Comparison of ENCODE assay signal across 11 mouse cellular contexts in genomic region chr7:49045499-49046346, GRCm38 (mm10).
DNase-seq lines count a peak whose midpoint lies in the region; ATAC-seq and TF ChIP-seq lines count a peak whose summit lies in the region.
"Had no signal": no experiment of that assay in that cellular context is flagged by ENCODE, and none has a peak within 500 bp of the region (broad histone marks: within the 10 kb centered on the region; RNA-seq: fewer than 3 reads in every experiment).

No protein-coding gene starts in this region.

- H3K4me2 ChIP-seq in lung, postnatal 0 days (replicated peaks; ENCODE audit: low read depth, low read length): no peak overlapping the region
- no peak overlapping the region for H3K4me2 ChIP-seq in intestine, embryonic 16.5 days (ENCODE audit: low read depth, low read length)
- H3K4me2 ChIP-seq in kidney, embryonic 15.5 days: no peak overlapping the region
- H3K4me2 ChIP-seq in neural tube, embryonic 13.5 days: no peak overlapping the region
- H3K4me2 ChIP-seq: midbrain, embryonic 12.5 days; stomach, embryonic 15.5 days had no signal

- peak; percentile 76 for DNase-seq in lung, postnatal 0 days (ENCODE audit: low spot score)
- DNase-seq in lung, postnatal 25 days (ENCODE audit: low spot score): no peak
- DNase-seq in layer of hippocampus, postnatal 36 days: no peak
- no peak for DNase-seq in heart, embryonic 10.5 days (ENCODE audit: low spot score)
- DNase-seq: adrenal gland, postnatal 25 days had no signal

- H3K4me3 ChIP-seq in lung, postnatal 0 days (ENCODE audit: low read depth, low read length): no peak overlapping the region
- no peak overlapping the region for H3K4me3 ChIP-seq in intestine, embryonic 16.5 days (ENCODE audit: low read length)
- no peak overlapping the region for H3K4me3 ChIP-seq in kidney, embryonic 15.5 days (replicated peaks)
- no peak overlapping the region for H3K4me3 ChIP-seq in neural tube, embryonic 13.5 days
- H3K4me3 ChIP-seq in heart, embryonic 10.5 days: no peak overlapping the region
- H3K4me3 ChIP-seq: midbrain, embryonic 12.5 days; stomach, embryonic 15.5 days had no signal

- H3K36me3 ChIP-seq in lung, postnatal 0 days (ENCODE audit: insufficient read depth, low read length): no peaks in the 10 kb centered on the region
- no peaks in the 10 kb centered on the region for H3K36me3 ChIP-seq in intestine, embryonic 16.5 days (ENCODE audit: control insufficient read depth, insufficient read depth, low read length)
- H3K36me3 ChIP-seq in kidney, embryonic 15.5 days: no peaks in the 10 kb centered on the region
- no peaks in the 10 kb centered on the region for H3K36me3 ChIP-seq in neural tube, embryonic 13.5 days
- H3K36me3 ChIP-seq in heart, embryonic 10.5 days: no peaks in the 10 kb centered on the region
- H3K36me3 ChIP-seq: midbrain, embryonic 12.5 days; stomach, embryonic 15.5 days had no signal

- no peak for TF ChIP-seq CTCF in lung, postnatal 0 days (IDR thresholded peaks at IDR 0.05)

- peak; percentile 65 for ATAC-seq in lung, postnatal 0 days
- ATAC-seq in intestine, embryonic 16.5 days: peak; percentile 84
- ATAC-seq in kidney, embryonic 15.5 days (replicated peaks; ENCODE audit: low FRiP score): peak; percentile 71
- ATAC-seq in neural tube, embryonic 13.5 days (ENCODE audit: low read depth): peak; percentile 14

- H3K27ac ChIP-seq in lung, postnatal 0 days (ENCODE audit: low read length): peak overlapping the region; percentile 20; the same call in 1 of the 2 replicates
- H3K27ac ChIP-seq in intestine, embryonic 16.5 days (ENCODE audit: low read length): peak overlapping the region; percentile 33
- H3K27ac ChIP-seq in kidney, embryonic 15.5 days: peak overlapping the region; percentile 59
- peak overlapping the region; percentile 73 for H3K27ac ChIP-seq in neural tube, embryonic 13.5 days (replicated peaks)
- no peak overlapping the region for H3K27ac ChIP-seq in heart, embryonic 10.5 days
- H3K27ac ChIP-seq: liver, embryonic 14.5 days; midbrain, embryonic 12.5 days; stomach, embryonic 15.5 days had no signal

- TF ChIP-seq EP300 in lung, postnatal 0 days (IDR thresholded peaks at IDR 0.05): 0 out of 2 replicates have a peak, but pooled peaks have one; percentile 14

- H3K9me3 ChIP-seq in lung, postnatal 0 days (ENCODE audit: low read length): no peaks in the 10 kb centered on the region
- no peaks in the 10 kb centered on the region for H3K9me3 ChIP-seq in intestine, embryonic 16.5 days (ENCODE audit: control insufficient read depth, low read length)
- H3K9me3 ChIP-seq in kidney, embryonic 15.5 days (replicated peaks): no peaks in the 10 kb centered on the region
- no peaks in the 10 kb centered on the region for H3K9me3 ChIP-seq in neural tube, embryonic 13.5 days
- no peaks in the 10 kb centered on the region for H3K9me3 ChIP-seq in heart, embryonic 10.5 days
- H3K9me3 ChIP-seq: midbrain, embryonic 12.5 days; stomach, embryonic 15.5 days had no signal

- 55% methylated on average over 6 of the region's 6 CpGs for WGBS in lung, postnatal 0 days
- 51% methylated on average over 6 of the region's 6 CpGs for WGBS in intestine, embryonic 16.5 days
- WGBS in kidney, embryonic 15.5 days: 54% methylated on average over 6 of the region's 6 CpGs
- 35% methylated on average over 6 of the region's 6 CpGs for WGBS in neural tube, embryonic 13.5 days
- 82% methylated on average over 6 of the region's 6 CpGs for WGBS in heart, embryonic 10.5 days

- no peaks in the 10 kb centered on the region for H3K27me3 ChIP-seq in lung, postnatal 0 days (replicated peaks; ENCODE audit: insufficient read depth, low read length)
- H3K27me3 ChIP-seq in intestine, embryonic 16.5 days (replicated peaks; ENCODE audit: control insufficient read depth, insufficient read depth, low read length): no peaks in the 10 kb centered on the region
- 0 out of 2 replicates have a peak, but pooled peaks cover 2% of the 10 kb centered on the region for H3K27me3 ChIP-seq in kidney, embryonic 15.5 days
- no peaks in the 10 kb centered on the region; the same call in 1 of the 2 replicates for H3K27me3 ChIP-seq in neural tube, embryonic 13.5 days
- H3K27me3 ChIP-seq in heart, embryonic 10.5 days (ENCODE audit: insufficient read depth, poor library complexity, severe bottlenecking): 0 out of 2 replicates have a peak, but pooled peaks cover 4% of the 10 kb centered on the region
- H3K27me3 ChIP-seq: stomach, embryonic 15.5 days had no signal

- no peaks in the 10 kb centered on the region; the same call in 1 of the 2 replicates for H3K4me1 ChIP-seq in lung, postnatal 0 days (ENCODE audit: insufficient read depth, low read depth, low read length)
- H3K4me1 ChIP-seq in intestine, embryonic 16.5 days (ENCODE audit: control insufficient read depth, insufficient read depth, low read length): peaks cover 10% of the 10 kb centered on the region; the same call in 1 of the 2 replicates
- peaks cover 17% of the 10 kb centered on the region for H3K4me1 ChIP-seq in kidney, embryonic 15.5 days
- peaks cover 76% of the 10 kb centered on the region for H3K4me1 ChIP-seq in neural tube, embryonic 13.5 days (replicated peaks)
- peaks cover 44% of the 10 kb centered on the region for H3K4me1 ChIP-seq in heart, embryonic 10.5 days

- H3K9ac ChIP-seq in lung, postnatal 0 days (replicated peaks; ENCODE audit: low read depth): no peak overlapping the region
- no peak overlapping the region for H3K9ac ChIP-seq in intestine, embryonic 16.5 days (ENCODE audit: low read depth, low read length)
- no peak overlapping the region for H3K9ac ChIP-seq in kidney, embryonic 15.5 days
- H3K9ac ChIP-seq in neural tube, embryonic 13.5 days: 0 out of 2 replicates have a peak overlapping the region, but pooled peaks have one; percentile 38
- H3K9ac ChIP-seq: liver, embryonic 14.5 days; midbrain, embryonic 12.5 days; stomach, embryonic 15.5 days had no signal

Comparison
In these comparisons a context has a peak if more than half of its experiments do, and no peak if none do; other contexts are left out.
1. ATAC-seq: peak in every context shown above with its lines; median percentile 84 in intestine, embryonic 16.5 days; 71 in kidney, embryonic 15.5 days; 65 in lung, postnatal 0 days; 14 in neural tube, embryonic 13.5 days.